Mouse (Mus musculus): Measurements from ENCODE around the gene Ibsp.

Ibsp gene

DNA sequence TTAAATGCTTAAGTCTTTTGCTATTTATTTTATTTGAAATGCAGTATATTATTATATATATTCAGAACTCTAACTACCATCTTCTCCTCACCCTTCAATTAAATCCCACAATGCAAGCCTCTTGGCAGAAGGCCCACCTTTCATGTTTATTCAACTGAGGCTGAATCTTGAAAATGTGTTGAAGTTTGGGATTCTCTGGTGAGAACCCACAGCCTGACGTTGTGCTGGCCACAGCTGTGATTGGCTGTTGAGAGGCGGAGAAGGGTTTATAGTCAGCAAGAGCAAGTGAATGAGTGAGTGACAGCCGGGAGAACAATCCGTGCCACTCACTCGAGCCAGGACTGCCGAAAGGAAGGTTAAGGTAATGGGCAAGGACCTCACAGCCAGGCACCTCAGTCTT, at the start of gene Ibsp:
TSS of gene Ibsp (plus strand) at position 178 of the 400 bp plus-strand sequence.
- no peak for DNase-seq

DNA sequence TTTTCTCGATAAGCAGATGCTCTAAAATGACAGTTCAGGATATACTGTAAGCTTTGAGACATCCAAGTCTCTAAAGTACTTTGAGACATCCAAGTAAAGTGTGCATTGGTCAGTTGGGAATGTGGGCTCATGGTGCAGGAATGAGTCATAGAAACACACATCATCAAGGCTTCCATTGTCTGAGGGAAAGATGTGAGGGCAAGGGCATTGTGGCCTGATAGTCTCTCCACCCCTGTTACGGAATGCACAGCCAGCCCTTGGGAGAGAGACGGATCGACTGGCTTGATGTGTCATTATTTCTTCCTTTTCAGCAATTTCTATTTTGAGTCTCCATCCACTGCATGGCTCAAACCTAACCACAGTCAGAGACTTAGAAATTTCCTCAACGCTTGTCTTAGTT, 47.2 kb upstream of the Ibsp start:
- DNase-seq = no peak

DNA sequence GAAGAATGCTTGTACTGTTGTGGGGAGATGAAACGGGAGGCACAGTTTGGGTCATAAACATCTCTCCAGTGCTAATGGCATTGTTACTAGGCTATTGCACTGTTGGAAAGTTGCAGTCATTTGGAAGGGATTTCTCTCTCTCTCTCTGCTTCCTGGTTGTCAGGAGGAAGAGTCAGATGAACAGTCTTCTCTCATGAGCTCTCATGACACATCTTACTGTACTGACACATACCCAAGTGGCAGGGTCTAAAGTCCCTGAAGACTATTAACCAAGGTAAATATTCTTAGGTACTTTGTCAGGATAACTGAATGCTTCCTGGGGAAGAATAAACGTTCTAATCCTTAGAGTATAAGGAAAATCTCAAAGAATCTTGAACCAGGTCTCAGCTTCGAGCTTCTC, 42.4 kb upstream of the Ibsp start:
- DNase-seq = no peak

DNA sequence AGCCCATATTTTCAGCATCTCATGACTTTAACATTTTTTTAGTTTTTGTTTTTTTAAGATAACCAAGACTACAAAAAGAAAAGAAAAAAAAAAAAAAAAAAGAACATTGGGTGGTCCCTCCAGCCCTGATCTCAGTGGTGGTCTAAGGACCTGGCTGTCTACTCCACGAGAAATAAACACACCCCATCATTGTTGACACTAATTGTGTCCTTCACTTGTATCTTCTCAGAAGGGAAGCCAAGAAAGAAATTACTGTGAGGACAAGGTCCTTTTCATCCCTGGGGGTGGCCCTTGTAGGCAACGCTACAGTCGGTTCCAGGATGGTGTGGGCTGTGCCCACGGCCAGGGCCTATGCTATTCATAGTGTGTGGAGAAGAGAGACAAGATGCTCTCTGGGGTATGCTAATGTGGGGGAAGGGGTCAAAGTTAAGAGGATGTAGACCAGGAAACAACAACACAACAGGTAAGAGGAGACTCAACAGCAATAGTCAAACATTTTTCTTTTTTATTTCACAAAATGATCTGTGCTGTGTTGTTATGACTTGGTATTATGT, 37.0 kb upstream of the Ibsp start:
- DNase-seq = no peak

DNA sequence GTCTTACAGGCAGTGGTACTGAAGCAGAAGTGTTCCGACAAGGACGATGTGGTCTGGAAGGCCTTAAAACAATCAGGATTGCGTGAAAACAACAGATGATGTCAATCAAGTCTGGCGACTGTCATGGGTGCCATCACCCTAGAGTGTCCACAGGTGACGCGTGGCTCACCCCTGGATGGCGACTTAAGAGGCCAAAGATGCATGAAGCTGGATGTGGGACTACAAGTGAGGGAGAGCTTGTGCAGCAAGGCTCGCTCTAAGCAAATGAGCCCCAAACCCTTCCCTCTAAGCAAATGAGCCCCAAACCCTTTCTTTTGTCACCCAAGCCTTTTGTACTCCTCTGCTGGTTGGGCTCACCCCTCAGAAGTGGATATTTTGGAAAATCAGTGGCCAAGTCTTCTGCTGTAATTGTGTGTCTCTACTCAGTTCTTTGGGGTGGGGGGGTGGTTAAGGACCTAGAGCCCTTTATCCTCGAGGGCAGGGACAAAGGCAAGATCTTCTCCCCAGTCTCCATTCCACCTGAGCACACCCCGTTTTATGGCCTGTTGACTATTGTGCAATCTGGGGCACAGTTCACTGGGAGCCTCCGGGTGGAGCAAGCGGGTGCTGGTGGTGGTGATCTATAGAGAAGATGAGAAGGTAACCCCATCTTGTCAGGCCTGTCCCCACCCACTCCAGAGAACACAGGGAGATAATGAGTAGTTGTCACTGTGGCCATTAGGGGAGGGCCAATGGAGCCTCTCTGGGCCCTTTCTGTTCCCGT, 35.8 kb upstream of the Ibsp start:
- DNase-seq = no peak

DNA sequence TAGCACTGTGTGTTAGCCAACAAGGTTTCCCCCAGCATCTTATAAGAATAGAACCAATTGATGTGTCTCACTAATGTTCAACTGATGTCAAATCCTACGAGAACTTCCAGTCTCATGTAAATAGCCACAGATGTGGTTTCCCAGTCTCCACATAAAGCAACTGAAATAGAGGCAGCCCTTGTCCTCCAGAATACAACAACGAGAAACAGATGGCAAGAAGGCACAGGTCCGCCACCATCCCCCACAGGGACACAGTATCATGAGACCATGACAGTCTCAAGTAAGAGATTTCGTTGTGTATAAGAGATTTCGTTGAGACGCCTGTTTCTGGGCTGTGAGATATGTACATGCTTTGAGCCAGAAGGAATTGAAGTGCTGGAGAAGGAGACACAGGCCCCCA, 4.8 kb upstream of the Ibsp start:
- no peak for DNase-seq

DNA sequence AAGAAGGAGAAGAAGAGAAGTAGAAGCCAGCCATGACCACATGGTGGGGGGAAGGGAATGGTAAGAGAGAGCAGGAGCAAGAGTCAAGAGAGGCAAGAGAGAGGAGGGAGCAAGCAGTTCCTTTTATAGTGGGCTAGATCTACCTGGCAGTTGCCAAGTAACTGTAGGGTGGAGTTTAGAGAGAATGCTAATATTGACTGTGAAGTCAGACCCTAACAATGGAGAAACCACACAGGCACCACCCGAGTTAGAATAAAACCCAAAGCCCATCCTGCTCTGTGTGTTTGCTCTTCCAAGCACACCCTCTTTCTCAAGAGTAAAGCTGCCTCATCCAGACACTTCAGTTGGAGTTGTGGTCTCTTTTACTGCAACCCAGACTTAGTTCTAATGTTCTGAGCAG, 15.1 kb downstream of the Ibsp start:
- no peak for DNase-seq

DNA sequence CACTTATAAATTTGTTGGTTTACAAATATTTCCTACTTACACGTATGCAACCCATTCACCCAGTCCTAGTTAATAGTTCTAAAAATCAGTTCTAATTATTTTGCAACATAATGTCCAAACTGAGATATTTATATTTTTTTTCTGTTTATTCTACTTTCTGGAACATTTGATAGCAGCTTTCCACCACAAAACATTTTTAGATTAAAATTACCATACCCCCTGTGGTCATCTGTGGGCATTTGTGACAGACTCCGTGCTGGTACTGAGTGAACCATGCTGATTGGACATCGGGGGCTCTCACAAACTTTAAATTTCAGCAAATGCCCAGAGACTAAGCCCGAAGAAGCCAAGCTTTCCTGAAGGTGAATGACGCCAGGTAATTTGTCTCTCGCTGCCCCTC, 26.1 kb downstream of the Ibsp start, which contains the start of gene Mepe:
TSS of gene Mepe (plus strand) at position 301 of the 400 bp plus-strand sequence.
- DNase-seq = no peak

DNA sequence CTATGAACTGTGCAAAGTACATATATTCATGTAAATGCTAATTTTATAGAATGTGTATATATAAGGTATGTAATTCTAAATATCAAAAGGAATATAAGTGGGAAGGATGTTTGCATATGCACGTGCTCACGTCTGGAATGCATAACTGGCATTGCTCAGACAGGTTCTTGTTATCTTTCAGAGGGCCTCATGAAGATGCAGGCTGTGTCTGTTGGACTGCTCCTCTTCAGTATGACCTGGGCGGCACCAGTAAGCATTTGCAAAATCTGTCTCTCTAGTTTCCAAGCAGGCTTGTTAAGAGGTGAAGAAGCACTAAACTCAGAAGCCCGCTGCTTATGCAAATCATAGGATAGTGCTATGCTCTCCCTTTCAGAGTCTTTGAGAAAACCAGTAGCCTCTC, 27.9 kb downstream of the Ibsp start:
- DNase-seq = no peak

DNA sequence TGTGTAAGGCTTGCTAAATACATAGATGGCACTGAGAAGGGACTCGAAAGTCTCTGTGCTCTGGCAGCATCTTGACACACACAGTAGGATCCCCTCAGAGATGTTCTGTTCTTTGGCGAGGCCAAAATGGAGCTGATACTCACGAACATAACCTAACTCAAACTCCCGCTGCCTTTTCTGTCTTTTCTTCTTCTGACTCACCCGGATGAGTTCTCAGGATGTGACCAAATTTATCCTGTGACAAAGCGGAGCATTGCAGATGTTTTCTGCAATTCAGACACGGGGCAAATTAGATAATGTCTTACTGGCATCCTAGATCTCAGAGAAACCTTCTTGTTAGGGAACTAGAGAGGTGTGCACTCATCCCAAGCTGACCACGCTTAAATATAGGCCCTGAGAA, 28.4 kb downstream of the Ibsp start:
- DNase-seq = no peak

DNA sequence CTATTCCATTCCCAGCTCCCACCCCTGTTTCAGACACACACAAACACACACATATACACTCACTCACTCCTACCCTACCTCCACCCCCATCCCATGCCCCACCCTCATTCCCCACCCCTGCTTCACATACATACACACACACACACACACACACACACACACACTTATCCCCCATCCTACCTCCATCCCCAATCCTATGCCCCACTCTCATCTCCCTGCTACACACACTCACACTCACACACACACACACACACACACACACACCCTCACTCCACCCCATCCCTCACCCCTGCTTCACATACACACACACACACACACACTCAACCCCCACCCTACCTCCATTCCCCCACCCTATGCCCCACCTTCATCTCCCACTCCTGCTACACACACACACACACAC, 28.9 kb downstream of the Ibsp start:
- no peak for DNase-seq

DNA sequence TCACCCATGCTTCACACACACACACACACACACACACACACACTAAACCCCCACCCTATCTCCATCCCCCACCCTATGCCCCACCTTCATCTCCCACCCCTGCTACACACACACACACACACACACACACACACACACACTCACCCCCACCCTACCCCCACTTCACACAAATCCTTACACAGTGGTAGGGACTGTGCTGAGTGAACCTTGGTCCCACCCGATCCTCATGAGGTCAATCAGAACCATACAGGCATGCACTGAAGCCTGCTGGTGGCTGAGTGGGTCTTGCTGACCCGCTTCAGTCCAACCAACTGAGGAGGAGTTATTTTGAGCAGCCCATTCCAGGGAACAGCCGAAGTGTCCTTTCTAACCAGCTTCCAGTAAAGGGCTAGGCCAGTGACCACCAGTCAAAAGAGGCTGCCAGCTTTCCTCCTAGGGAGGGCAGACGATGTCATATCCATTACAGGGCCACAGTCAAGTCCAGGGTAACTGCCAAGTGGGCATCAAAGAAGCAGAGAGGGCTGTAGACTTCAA, 29.4 kb downstream of the Ibsp start:
- no peak for DNase-seq

DNA sequence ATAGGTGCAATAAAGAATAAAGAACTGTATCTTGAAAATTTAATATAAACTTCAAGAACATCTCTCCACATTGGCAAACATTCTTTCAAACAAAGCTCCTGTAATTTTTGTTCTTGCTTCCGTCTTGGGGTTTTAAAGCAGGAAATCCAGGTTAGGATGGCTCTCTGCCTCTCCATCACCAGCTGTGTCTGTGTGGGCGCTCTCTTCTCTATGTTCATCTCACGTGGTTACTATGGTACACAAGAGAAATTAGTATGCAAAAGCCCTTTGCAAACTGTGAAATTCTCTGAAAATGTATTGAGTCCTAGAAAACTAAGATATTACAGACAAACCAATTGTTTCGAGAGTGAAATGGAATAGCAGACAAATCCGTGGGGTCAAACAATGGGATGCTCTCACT, 30.4 kb downstream of the Ibsp start:
- no peak for DNase-seq

DNA sequence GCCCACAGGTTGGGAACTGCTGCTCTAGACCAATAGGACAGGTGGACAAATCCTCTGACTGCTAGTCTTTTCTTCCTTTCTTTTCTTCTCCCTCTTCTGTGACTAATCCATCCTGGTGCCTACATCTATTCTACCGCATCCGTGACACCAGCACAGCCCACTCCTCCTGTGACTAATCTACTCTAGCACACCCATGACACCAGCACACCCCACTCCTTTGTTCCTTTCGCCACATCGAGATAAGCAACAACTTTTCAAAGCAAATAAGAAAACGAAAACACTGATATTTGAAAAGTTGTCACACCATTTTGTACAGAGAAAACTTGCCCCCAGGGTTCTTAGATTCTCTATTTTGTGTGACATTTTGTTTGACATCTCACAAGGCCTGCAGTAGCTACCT, 31.1 kb downstream of the Ibsp start:
- DNase-seq = no peak

DNA sequence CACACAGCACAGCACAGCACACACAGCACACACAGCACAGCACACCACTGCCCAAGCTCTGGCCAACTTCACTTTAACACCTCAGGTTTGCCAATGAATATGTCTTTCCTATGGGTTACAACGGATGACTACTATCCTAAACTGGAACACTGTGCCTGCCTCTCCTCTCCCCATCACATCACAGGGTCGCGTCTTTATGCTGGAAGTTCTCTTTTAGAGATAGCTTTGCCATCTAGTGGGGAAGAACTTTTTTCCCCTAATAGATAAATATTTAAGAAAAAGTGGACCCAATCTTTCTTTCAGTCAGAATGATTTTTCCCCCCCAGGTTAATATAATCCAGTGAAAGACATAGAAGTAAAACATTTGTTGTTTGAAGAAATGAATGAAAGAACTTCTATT, 33.3 kb downstream of the Ibsp start:
- no peak for DNase-seq

DNA sequence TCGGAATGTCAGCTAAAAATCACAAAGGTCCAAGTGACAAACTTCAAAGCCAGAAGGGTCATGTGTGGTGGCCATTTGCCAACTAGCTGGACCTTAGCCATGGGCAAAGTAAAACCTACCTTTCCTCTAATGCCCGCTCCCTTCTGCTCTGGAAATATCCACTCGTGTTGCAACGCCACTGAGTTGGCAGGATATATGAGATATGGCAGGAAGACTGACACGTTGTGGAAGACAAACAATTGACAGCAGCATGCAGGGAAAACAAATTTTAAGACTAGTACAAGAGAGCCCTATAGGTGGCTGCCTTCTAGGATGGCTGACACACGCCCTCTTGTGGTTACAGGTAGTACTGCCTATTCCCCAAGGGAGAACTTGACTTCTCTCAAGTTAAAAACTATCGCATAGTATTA, 34.3 kb downstream of the Ibsp start:
- peak; percentile 76 to 77 for DNase-seq

DNA sequence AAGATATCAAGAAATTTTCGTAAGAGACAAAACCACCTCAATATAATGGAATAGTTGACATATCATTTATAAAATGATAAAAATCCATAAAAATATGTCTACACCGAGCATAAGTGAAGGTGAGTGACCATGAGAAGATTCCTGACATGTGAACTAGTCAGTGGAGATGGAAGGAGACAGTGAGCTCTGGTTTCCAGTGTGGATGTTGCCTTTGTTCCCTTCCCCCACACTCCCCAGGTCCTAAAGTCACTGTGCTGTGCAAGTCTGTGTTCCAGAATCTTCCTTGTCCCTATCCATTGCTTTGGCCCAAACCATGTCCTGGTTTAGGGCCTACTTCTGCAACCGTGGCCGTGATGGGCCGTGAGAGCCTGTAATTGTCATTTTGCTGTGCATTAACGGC, 34.7 kb downstream of the Ibsp start:
- DNase-seq = no peak

DNA sequence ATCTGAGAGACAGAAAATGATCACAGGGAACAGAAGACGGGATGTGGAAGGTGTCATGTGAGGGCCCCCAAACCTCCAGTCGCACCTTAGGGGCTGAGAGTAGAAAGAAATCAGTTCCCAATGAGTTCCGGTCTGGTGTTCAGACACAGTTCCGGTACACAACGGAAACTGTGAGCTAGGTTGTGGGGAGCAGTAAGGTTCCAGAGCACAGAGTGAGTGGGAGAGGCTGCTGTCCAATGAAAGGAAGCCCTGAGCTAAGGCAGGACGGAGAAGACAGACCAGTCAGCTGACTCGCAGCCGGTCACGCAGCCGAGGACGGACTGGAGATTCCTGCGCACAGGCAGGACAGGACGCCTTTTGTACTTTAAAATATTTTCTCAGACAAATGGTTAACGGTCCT, 35.5 kb downstream of the Ibsp start:
- DNase-seq = no peak

DNA sequence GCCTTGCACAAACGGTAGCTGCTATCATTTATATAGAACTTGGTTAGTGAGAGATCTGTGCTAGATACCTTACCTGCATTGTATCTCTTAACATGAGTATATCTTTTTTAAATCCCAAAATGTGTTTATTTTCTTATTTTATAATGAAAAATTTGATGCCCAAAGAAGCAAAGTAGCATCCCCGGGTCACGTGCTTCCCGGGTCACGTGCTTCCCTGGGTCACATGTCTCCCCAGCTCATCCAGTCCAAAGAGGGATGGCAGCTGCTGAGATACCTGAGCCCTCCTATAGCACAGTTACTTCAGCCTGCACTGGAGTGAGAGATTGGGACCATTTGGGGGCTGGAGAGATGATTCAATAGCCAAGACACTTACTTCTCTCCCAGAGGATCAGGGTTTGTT, 37.0 kb downstream of the Ibsp start:
- no peak for DNase-seq

DNA sequence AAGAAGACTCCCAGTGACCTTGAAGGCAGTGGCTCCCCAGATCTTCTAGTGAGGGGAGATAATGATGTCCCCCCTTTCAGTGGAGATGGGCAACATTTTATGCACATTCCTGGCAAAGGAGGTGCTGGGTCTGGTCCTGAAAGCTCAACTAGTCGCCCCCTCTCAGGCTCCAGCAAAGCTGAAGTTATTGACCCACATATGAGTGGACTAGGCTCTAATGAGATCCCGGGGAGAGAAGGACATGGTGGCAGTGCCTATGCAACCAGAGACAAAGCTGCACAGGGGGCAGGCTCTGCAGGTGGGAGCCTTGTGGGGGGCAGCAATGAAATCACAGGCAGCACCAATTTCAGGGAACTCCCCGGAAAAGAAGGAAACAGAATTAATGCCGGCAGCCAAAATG, 38.5 kb downstream of the Ibsp start:
- DNase-seq = no peak

DNA sequence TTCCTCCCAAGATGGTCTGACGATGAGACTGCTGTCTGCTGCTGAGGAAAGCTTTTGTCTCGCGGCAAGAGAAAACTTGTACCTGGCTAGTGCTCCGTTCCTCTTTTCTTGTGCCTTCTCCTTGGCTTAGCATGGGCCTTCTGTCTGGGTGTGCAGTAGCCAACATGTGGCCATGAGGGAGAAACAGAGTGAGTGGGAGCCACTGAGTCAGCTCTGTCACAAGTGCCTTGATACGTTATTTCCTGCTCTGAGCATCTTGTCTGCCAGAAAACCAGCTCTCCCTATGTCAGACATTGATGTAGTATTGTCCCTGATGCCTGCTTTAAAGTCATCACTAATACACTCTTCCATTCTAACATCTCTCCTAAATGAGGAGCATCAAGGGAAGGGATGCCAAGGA, 40.0 kb downstream of the Ibsp start:
- DNase-seq = no peak

DNA sequence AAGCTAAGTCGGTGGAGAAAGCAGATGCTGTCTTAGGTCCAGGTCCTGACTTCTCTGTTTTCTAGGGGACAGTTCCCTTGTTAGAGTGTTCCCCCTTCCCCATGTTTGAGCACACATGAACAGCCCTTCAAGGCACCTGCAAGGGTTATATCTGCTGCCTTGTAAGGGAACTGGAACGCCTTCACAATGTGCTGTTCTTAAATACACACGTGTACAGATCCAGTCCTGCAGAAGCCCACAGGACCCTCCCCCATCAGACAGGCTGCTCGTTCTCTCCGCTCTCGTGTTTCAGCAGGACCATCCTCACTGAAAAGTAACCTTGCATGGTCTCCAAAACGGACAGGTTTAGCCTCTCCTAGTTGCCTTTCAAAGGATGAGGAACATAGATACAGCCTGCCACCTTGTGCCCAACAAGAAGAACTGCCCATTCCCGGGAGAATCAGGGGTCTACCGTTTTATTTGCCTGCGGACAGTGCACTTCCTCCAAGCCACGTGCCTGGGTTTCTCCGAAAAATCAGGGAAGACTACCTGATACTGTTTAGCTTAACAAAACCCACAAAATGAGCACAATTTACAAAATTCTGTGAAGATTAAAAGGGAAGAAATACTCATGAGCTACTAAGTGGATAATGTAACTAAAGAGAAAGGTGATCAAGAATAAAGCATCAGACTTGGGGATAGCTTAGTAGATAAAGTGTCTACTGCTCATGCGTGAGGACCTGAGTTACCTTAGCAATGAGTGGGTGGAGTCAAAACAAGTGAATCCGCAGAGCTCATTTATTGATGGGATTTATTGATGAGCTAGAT, 40.9 kb downstream of the Ibsp start:
- peak in 1 of 2 experiments; percentile 30 for DNase-seq

DNA sequence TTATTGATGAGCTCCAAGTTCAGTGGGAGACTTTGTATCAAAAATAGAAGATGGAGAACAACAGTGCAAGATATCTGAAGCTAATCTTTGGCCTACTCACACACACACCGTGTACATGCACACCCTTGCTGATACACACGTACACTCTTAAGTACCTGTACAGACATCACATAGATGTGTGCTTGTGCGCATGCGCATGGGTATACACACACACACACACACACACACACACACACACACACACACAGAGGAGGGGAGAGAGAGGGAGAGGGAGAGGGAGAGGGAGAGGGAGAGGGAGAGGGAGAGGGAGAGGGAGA, 41.5 kb downstream of the Ibsp start:
- DNase-seq = no peak

DNA sequence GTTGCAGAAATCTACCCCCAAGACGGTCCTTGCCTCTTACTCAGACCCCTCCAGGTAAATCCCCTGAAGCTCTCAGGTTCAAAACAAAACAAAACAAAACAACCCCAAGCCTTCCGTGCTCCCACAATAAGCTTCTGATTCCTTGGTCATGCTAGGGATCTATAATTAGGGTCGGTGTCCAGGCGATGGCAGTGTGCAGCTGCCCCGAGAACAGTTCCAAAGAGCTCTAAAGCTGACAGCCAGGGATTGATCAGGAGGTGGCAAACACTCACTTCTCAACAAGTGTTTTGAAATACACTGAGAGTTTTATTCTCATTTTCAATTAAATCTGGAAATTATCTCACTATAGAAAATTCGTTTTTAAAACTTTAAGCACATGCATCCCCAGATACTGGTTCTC, 43.9 kb downstream of the Ibsp start:
- DNase-seq = peak; percentile 40 to 55
